Mouse (Mus musculus) hindbrain, embryonic 11.5 days (tissue): Measurements from ENCODE around the gene Hbq1b. TPM values are rescaled to one million over a fixed set of nuclear protein-coding genes. Genes with fewer than 3 reads are reported as not detected.

ENCODE experiments used
- ATAC-seq: fragments of 200-750 bp; cut with Nextera tagmentation; 2 replicates; pipeline ENCODE4 v1.8.0; 2017; ENCODE audit warnings: mild to moderate bottlenecking, moderate TSS enrichment, moderate library complexity; ENCODE audit not compliant: low FRiP score
- DNase-seq: peaks from one replicate; pipeline ENCODE4 v3.0.0-alpha.2; 2015; ENCODE audit warnings: low spot score
- H3K27ac ChIP-seq: fragments of 300-500 bp; sonication (generic); 2 replicates; pipeline ENCODE4 v1.5.1; 2014; ENCODE audit warnings: mild to moderate bottlenecking, low read depth, low read length
- H3K27me3 ChIP-seq: fragments of 300-500 bp; sonication (generic); 2 replicates; pipeline ENCODE4 v1.6.1; 2014; ENCODE audit warnings: mild to moderate bottlenecking, low read length, moderate library complexity, mixed read lengths; ENCODE audit not compliant: control insufficient read depth, insufficient read depth
- H3K36me3 ChIP-seq: fragments of 300-500 bp; sonication (generic); 2 replicates; pipeline ENCODE4 v1.6.1; 2014; ENCODE audit warnings: mild to moderate bottlenecking, low read length, moderate library complexity, mixed read lengths; ENCODE audit not compliant: control insufficient read depth, insufficient read depth
- H3K4me1 ChIP-seq: fragments of 300-500 bp; sonication (generic); replicated peaks from 2 replicates; pipeline ENCODE4 v1.6.1; 2014; ENCODE audit warnings: low read length, mixed read lengths; ENCODE audit not compliant: control insufficient read depth, insufficient read depth
- H3K4me2 ChIP-seq: fragments of 300-500 bp; sonication (generic); replicated peaks from 2 replicates; pipeline ENCODE4 v1.6.1; 2014; ENCODE audit warnings: mild to moderate bottlenecking, low read depth, low read length
- H3K4me3 ChIP-seq: fragments of 300-500 bp; sonication (generic); 2 replicates; pipeline ENCODE4 v1.5.1; 2014; ENCODE audit warnings: low read depth, low read length
- H3K9ac ChIP-seq: fragments of 300-500 bp; sonication (generic); 2 replicates; pipeline ENCODE4 v1.6.1; 2014; ENCODE audit warnings: low read depth, low read length
- H3K9me3 ChIP-seq: fragments of 300-500 bp; sonication (generic); 2 replicates; pipeline ENCODE4 v1.6.1; 2016; ENCODE audit warnings: low read length; ENCODE audit not compliant: control insufficient read depth
- WGBS: fragments of 180-500 bp; shearing (Covaris S2); extraction: QIAGEN DNeasy Blood & Tissue Kit; methylation state at CpG from one replicate; pipeline ENCODE4 v1.1.7; 2014; 5-methylcytosine and 5-hydroxymethylcytosine counted together
- polyA plus RNA-seq: library from polyadenylated mRNA; unstranded; fragments of >200 nt; fragmentation: Nextera tagmentation; extraction: Ambion mirVana; gene quantifications from 2 replicates; pipeline ENCODE4 v1.2.1, GENCODE M21; 2014

Gene Hbq1b
- polyA plus RNA-seq, 1 experiment from 2014 or later, result 6.7 TPM

- no peaks in the 10 kb centered on the region for H3K27me3 ChIP-seq
These were observed 21.5 kb upstream of the Hbq1b start for GRCm38 (mm10) chr11:32265117-32265738.

GRCm38 (mm10) chr11:32266194-32266593 lies 20.6 kb upstream of the Hbq1b start:
- H3K9ac ChIP-seq, result no peak overlapping the region
- H3K4me2 ChIP-seq, result no peak overlapping the region
- WGBS, result 91% methylated on average over 6 of the region's 6 CpGs
- H3K27ac ChIP-seq, result no peak overlapping the region
- 0 out of 2 replicates have a peak, but pooled peaks cover 2% of the 10 kb centered on the region for H3K4me1 ChIP-seq
- DNase-seq (no peak), ATAC-seq (no peak)
- H3K36me3 ChIP-seq, result no peaks in the 10 kb centered on the region
- no peak overlapping the region for H3K4me3 ChIP-seq
- no peaks in the 10 kb centered on the region for H3K27me3 ChIP-seq
- H3K9me3 ChIP-seq, result no peaks in the 10 kb centered on the region

More at GRCm38 (mm10) chr11:32265117-32265738, 21.5 kb upstream of the Hbq1b start:
- H3K27ac ChIP-seq, result no peak overlapping the region
- H3K9ac ChIP-seq, result no peak overlapping the region
- WGBS, result 97% methylated on average over 3 of the region's 3 CpGs
- no peaks in the 10 kb centered on the region for H3K36me3 ChIP-seq
- DNase-seq, result no peak
- no peaks in the 10 kb centered on the region for H3K9me3 ChIP-seq
- H3K4me1 ChIP-seq, result 0 out of 2 replicates have a peak, but pooled peaks cover 2% of the 10 kb centered on the region
- no peak overlapping the region for H3K4me3 ChIP-seq
- ATAC-seq, result no peak
- no peak overlapping the region for H3K4me2 ChIP-seq

- WGBS, result 36% methylated on average over 6 of the region's 6 CpGs
- Histone ChIP-seq H3K4me3 (peak overlapping the region; percentile 75), H3K9ac (peak overlapping the region; percentile 98), H3K4me2 (peak overlapping the region; percentile 49), H3K27ac (peak overlapping the region; percentile 96), H3K27me3 (no peaks in the 10 kb centered on the region), H3K4me1 (0 out of 2 replicates have a peak, but pooled peaks cover 2% of the 10 kb centered on the region), H3K36me3 (no peaks in the 10 kb centered on the region), H3K9me3 (no peaks in the 10 kb centered on the region)
- ATAC-seq (no peak), DNase-seq (no peak)
These were observed 20.0 kb upstream of the Hbq1b start for GRCm38 (mm10) chr11:32266776-32267175.

GRCm38 (mm10) chr11:32267188-32267884 lies 19.4 kb upstream of the Hbq1b start, which contains the start of gene Nprl3:
Gene Nprl3 (minus strand): TSS chr11:32267707.
- H3K4me2 ChIP-seq, result peak within 1 kb of the TSS; percentile 49

GRCm38 (mm10) chr11:32267964-32268363 lies 18.8 kb upstream of the Hbq1b start:
- H3K9me3 ChIP-seq, result no peaks in the 10 kb centered on the region
- ATAC-seq, result peak; percentile 42
- peak overlapping the region; percentile 75 for H3K4me3 ChIP-seq
- no peak overlapping the region for H3K27ac ChIP-seq
- no peaks in the 10 kb centered on the region for H3K27me3 ChIP-seq
- 0 out of 2 replicates have a peak, but pooled peaks cover 2% of the 10 kb centered on the region for H3K4me1 ChIP-seq
- DNase-seq, result peak; percentile 33
- peak overlapping the region; percentile 98 for H3K9ac ChIP-seq
- H3K36me3 ChIP-seq, result no peaks in the 10 kb centered on the region
- peak overlapping the region; percentile 49 for H3K4me2 ChIP-seq
- WGBS, result 20% methylated on average over 5 of the region's 5 CpGs

More at GRCm38 (mm10) chr11:32267188-32267884, 19.4 kb upstream of the Hbq1b start, which contains the start of gene Nprl3:
- peak; percentile 97 for ATAC-seq
- Histone ChIP-seq H3K9me3 (no peaks in the 10 kb centered on the region), H3K9ac (peak within 1 kb of the TSS; percentile 98), H3K4me1 (0 out of 2 replicates have a peak, but pooled peaks cover 2% of the 10 kb centered on the region), H3K36me3 (no peaks in the 10 kb centered on the region), H3K4me3 (peak within 1 kb of the TSS; percentile 75), H3K27me3 (no peaks in the 10 kb centered on the region), H3K27ac (peak within 1 kb of the TSS; percentile 96)
- peak; percentile 95 for DNase-seq
- under 1% methylated on average over 54 of the region's 54 CpGs for WGBS

- no peak overlapping the region for H3K4me2 ChIP-seq
- H3K36me3 ChIP-seq, result no peaks in the 10 kb centered on the region
- H3K27ac ChIP-seq, result no peak overlapping the region
- no peak for ATAC-seq
- H3K27me3 ChIP-seq, result no peaks in the 10 kb centered on the region
- no peaks in the 10 kb centered on the region for H3K9me3 ChIP-seq
- 87% methylated on average over 5 of the region's 5 CpGs for WGBS
- 0 out of 2 replicates have a peak, but pooled peaks cover 2% of the 10 kb centered on the region for H3K4me1 ChIP-seq
- no peak for DNase-seq
- H3K4me3 ChIP-seq, result no peak overlapping the region
- H3K9ac ChIP-seq, result no peak overlapping the region
These were observed 17.8 kb upstream of the Hbq1b start for GRCm38 (mm10) chr11:32268952-32269351.

- Histone ChIP-seq H3K27ac (no peak overlapping the region), H3K4me1 (0 out of 2 replicates have a peak, but pooled peaks cover 2% of the 10 kb centered on the region), H3K4me2 (no peak overlapping the region), H3K9me3 (no peaks in the 10 kb centered on the region), H3K9ac (no peak overlapping the region), H3K36me3 (no peaks in the 10 kb centered on the region), H3K27me3 (no peaks in the 10 kb centered on the region), H3K4me3 (no peak overlapping the region)
- DNase-seq (no peak), ATAC-seq (no peak)
- 43% methylated on average over 4 of the region's 4 CpGs for WGBS
These were observed 15.6 kb upstream of the Hbq1b start for GRCm38 (mm10) chr11:32271178-32271577.

GRCm38 (mm10) chr11:32276347-32276746 lies 10.4 kb upstream of the Hbq1b start, which contains the start of gene Hba-x:
Gene Hba-x (plus strand): TSS chr11:32276400.
- Histone ChIP-seq H3K27ac (0 out of 2 replicates have a peak within 1 kb of the TSS, but pooled peaks have one; percentile 6), H3K36me3 (no peaks in the 10 kb centered on the region)
- WGBS, result 69% methylated on average over 3 of the region's 3 CpGs

More at GRCm38 (mm10) chr11:32276347-32276746, 10.4 kb upstream of the Hbq1b start, which contains the start of gene Hba-x:
- Histone ChIP-seq H3K4me3 (no peak within 1 kb of the TSS), H3K4me1 (no peaks in the 10 kb centered on the region), H3K9ac (no peak within 1 kb of the TSS), H3K27me3 (no peaks in the 10 kb centered on the region), H3K9me3 (no peaks in the 10 kb centered on the region), H3K4me2 (no peak within 1 kb of the TSS)
- ATAC-seq (no peak; the same call in 1 of the 2 replicates), DNase-seq (no peak)
